Mouse (Mus musculus) retina, embryonic 14.5 days (tissue): ENCODE measurements around the gene Pramel6.
A peak's percentile ranks its signal among the peaks of the same experiment; 100 is the strongest.
"Not testable (repeated sequence)": the region's sequence is repeated elsewhere in the genome, so short reads cannot be mapped to it uniquely, and the experiment has no call there.

ENCODE experiments used
- DNase-seq: peaks from one replicate; pipeline ENCODE4 v3.0.0-alpha.2; 2015; ENCODE audit warnings: low spot score

Gene Pramel6

DNA sequence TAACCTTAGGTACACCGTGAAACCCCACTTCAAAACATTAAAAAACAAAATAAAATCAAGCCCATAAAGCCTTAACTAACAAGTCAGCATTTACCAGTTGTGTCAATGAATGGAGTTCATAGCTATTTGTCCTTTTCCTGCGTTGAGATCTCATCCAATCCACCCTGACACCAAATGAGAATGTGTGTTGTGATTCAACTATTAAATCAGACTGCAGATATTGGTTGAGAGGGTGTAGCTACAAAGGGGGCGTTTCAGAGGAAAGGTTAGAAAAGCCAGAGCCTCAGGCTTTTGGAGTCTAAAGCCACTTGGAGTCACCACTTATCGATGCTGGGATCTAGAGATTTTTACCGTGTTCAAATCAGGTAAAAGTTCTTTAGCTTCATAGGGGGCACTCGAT, at the start of gene Pramel6:
TSS of gene Pramel6 (plus strand) at position 301 of the 400 bp plus-strand sequence.
- no peak for DNase-seq

- no peak for DNase-seq
Measured at GRCm38 (mm10) chr2:87461769-87462168, 44.6 kb upstream of the Pramel6 start.

DNA sequence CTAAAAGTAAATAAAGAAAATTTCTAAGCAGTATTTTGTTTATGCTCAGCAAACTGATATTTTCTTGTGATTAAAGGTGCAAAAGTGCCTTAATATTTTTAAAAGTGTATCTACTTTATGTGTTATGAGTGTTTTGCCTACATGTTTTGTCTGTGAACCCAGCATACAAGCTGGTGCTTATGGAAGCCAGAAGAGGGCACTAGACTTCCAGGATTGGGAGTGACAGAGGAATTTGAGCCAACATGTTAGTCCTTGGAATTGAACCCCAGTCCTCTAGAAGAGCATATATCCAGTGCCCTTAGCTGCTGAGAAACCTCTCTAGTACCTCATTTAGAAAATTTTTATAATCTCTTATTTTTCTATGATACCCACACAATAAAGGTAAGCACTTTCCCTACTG, 26.2 kb upstream of the Pramel6 start:
- no peak for DNase-seq

- no peak for DNase-seq
Measured at GRCm38 (mm10) chr2:87481158-87481557, 25.2 kb upstream of the Pramel6 start.

DNA sequence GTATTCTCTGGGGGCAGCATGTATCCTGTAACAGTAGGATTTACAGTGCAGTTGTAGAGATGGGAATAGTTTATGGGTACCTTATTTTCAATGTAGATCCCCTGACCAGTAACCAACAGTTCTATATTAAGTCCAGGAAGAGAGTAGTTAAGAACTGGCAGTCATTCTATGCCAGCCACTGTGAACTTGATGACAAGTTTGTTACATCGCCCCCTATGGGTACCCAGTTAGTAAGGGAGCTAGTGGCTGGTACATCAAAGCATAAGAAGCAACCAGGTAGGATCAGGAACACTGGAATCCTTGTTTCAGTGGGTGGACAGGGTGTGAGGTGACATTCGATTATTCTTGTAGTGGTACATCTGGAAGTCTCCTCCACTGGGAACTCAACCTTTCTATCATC, 24.1 kb upstream of the Pramel6 start:
- no peak for DNase-seq

DNA sequence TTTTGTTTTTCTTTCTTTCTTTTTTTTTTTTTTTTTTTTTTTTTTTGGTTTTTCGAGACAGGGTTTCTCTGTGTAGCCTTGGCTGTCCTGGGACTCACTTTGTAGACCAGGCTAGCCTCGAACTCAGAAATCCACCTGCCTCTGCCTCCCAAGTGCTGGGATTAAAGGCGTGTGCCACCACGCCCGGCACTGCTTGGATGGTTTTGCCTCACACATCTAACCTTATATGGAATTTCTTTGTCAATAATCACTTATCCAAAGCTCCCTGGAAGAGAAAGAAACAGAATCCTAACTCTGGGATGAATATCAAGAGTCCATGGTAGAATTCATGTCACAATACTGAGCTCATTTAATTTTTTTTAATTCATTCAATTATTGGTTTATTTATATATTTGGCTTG, 9.4 kb upstream of the Pramel6 start, which contains the start of gene Pramel7:
TSS of gene Pramel7 (minus strand) at position 101 of the 400 bp plus-strand sequence.
- not testable (repeated sequence) for DNase-seq

DNA sequence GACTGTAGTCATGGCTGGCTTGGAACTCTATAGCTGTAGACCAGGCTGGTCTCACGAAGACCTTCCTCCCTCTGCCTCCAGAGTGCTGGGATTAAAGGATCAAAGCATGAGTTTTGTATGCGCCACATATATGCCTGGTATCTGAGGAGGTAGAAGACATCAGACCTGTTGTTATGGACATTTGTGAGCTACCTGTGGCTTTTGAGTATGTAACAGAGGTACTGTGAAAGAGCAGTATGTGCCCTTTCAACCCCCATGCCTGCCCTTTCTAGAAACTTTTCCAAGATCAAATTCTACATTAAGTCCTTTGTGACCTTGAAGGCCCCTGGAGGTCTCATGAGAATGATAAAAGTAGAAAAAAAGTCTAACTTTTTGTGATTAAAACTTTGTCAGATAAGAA, 8.7 kb downstream of the Pramel6 start:
- DNase-seq: no peak

DNA sequence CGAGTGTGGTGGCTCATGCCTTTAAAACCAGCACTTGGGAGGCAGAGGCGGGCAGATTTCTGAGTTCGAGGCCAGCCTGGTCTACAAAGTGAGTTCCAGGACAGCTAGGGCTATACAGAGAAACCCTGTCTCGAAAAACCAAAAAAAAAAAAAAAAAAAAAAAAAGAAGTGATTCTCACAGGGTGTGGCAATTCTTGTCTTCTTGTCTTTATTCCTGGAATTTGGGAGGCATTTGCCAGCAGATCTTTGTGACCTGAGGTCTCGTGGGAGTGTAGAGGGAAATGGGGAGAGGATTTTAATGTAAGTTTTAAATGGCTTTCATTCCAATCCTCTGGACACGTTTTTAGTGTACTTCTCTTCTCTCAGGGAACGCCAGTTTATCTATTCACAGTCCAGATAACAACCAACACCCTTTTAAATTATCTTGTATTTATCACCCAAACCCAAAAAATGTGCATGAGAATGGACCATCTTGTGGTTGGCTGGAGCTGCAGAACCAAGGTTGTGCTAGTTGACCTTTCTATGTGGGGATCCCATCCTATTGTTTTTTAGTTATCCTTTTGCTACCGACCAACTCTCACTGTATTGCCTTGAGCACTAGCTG, 9.2 kb downstream of the Pramel6 start:
- DNase-seq: no peak

DNA sequence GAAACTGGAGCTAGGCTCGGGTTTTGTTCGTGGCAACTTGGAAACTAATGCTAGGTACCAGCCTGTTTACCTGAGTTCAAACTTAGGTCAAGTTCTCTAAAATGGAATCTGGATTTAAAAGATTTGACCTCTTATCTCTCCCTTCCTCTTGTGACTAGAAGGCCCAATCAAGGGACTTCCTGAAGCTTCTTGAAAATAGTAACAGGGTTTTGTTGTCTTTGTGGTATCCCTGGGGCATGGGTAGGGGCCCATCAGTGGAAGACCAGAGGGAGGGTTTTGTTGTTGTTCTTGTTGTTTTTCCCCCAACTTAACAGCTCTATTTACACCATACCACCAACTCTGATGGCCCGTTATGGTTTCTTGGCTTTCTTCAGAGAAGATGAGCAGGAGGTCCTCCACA, 10.2 kb downstream of the Pramel6 start:
- DNase-seq: no peak

GRCm38 (mm10) chr2:87520651-87521050, 14.3 kb downstream of the Pramel6 start:
- DNase-seq: no peak

DNA sequence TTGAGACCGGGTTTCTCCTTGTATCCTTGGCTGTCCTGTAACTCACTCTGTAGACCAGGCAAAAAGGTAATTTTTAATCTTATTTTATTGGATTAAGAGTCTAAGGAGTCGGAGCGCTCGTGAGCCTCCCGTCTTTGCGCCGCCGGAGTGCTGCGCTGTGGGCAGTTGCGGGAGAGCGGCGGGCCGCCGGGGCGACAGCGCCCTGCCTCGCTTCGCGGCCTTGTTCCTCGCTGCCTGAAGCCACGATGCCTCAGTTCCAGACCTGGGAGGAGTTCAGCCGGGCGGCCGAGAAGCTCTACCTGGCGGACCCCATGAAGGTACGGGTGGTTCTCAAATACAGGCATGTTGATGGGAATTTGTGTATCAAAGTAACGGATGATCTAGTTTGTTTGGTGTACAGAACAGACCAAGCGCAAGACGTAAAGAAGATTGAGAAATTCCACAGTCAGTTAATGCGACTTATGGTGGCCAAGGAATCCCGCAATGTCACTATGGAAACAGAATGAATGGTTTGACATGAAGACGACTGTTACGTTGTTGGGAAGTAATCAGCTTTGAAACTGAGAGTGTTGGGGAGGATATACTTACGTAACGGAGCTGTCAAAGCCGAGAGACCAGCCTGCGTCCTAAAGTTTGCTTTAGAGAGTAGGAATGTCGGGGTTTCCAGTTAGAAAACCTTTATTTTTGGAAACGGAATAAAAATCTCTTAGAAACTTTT, 19.7 kb downstream of the Pramel6 start:
- DNase-seq: peak; percentile 20

- DNase-seq: no peak
Measured at GRCm38 (mm10) chr2:87531496-87531895, 25.1 kb downstream of the Pramel6 start, which contains the start of gene Olfr153. TSS of gene Olfr153 (plus strand) at chr2:87531796.

DNA sequence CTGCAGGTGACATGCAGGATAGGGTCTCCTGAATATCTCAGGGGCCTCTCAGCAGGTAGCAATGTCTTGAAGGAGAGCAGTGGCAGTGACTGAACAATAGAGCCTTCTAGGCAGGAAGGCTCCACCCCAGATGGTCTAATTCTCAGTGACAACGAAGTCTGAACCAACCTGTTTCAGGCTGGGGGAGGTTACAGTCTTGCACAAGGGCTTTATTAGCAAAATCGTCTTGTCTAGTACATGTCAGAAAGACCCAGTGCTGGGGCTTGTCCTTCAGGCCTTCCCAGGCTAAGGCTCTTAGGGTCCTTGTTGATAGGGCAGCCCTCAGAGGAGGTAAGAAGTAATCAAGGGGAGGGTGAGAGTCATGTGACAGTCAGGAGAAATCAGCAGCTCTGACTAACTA, 28.5 kb downstream of the Pramel6 start:
- DNase-seq: no peak

DNA sequence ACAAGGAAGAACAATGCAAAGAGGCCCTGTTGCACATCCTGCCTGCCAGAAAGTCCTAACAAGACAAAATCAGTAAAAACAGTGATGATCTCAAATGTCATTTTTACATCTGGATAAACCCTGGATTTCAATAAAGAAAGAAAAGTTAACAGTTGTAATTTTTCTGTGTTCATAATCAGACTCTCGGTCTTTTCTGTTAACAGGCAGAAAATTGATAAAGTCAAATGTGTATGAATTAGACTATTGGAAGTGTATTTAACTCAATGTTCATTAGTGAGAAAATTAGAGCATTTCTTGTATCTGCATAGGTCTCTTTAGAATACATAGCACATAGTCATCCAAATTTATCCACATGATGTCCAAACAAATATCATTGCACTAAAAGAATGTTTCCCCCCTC, 39.1 kb downstream of the Pramel6 start, which contains the start of gene Olfr1128:
TSS of gene Olfr1128 (minus strand) at position 101 of the 400 bp plus-strand sequence.
- no peak for DNase-seq
